Mouse (Mus musculus): ENCODE measurements around the gene Ptprs.

The Ptprs gene

GRCm38 (mm10) chr17:56490438-56491152, 14.3 kb upstream of the Ptprs start:
- no peak for DNase-seq

GRCm38 (mm10) chr17:56488028-56488427, 11.7 kb upstream of the Ptprs start:
- no peak for DNase-seq

GRCm38 (mm10) chr17:56487441-56487888, 11.2 kb upstream of the Ptprs start:
- peak; percentile 54 to 65 for DNase-seq

GRCm38 (mm10) chr17:56485926-56486325, 9.6 kb upstream of the Ptprs start:
- DNase-seq, result no peak

GRCm38 (mm10) chr17:56485118-56485517, 8.8 kb upstream of the Ptprs start:
- DNase-seq, result no peak

GRCm38 (mm10) chr17:56482671-56483070, 6.4 kb upstream of the Ptprs start:
- no peak for DNase-seq

- peak; percentile 77 to 85 for DNase-seq
Observed at GRCm38 (mm10) chr17:56479358-56479757, 3.1 kb upstream of the Ptprs start.

- no peak for DNase-seq
Observed at GRCm38 (mm10) chr17:56478191-56478611, 1.9 kb upstream of the Ptprs start.

- DNase-seq, result no peak
Observed at GRCm38 (mm10) chr17:56477191-56477818, 1.0 kb upstream of the Ptprs start.

- DNase-seq, result peak; percentile 69 to 80
Observed at GRCm38 (mm10) chr17:56475584-56476401, 490 bp downstream of the Ptprs start.

- peak in 1 of 2 experiments; percentile 45 for DNase-seq
Observed at GRCm38 (mm10) chr17:56474831-56475581, 1.3 kb downstream of the Ptprs start.

GRCm38 (mm10) chr17:56474311-56474830, 1.9 kb downstream of the Ptprs start:
- DNase-seq, result peak in 1 of 2 experiments; percentile 53

- DNase-seq, result no peak
Observed at GRCm38 (mm10) chr17:56473611-56473905, 2.7 kb downstream of the Ptprs start.

GRCm38 (mm10) chr17:56472733-56473610, 3.3 kb downstream of the Ptprs start:
- DNase-seq, result peak; percentile 65 to 70

- no peak for DNase-seq
Observed at GRCm38 (mm10) chr17:56472121-56472520, 4.2 kb downstream of the Ptprs start.

- no peak for DNase-seq
Observed at GRCm38 (mm10) chr17:56471136-56471535, 5.1 kb downstream of the Ptprs start.

GRCm38 (mm10) chr17:56470571-56470970, 5.7 kb downstream of the Ptprs start:
- peak in 1 of 2 experiments; percentile 44 for DNase-seq

GRCm38 (mm10) chr17:56470001-56470436, 6.3 kb downstream of the Ptprs start:
- DNase-seq, result no peak

- no peak for DNase-seq
Observed at GRCm38 (mm10) chr17:56469275-56469674, 7.0 kb downstream of the Ptprs start.

GRCm38 (mm10) chr17:56468870-56469269, 7.4 kb downstream of the Ptprs start:
- DNase-seq, result no peak

GRCm38 (mm10) chr17:56468380-56468779, 7.9 kb downstream of the Ptprs start:
- no peak for DNase-seq
